Mouse (Mus musculus) C2C12 (cell line): ENCODE data around the gene Kiss1r. TPM values are rescaled to one million over a fixed set of nuclear protein-coding genes. Genes with fewer than 3 reads are reported as not detected.
"Not testable (repeated sequence)": the region's sequence is repeated elsewhere in the genome, so short reads cannot be mapped to it uniquely, and the experiment has no call there.

Experiments used
- H3K27me3 ChIP-seq: one replicate; pipeline ENCODE4 v1.6.1; 2011; ENCODE audit not compliant: control insufficient read depth, insufficient read depth, insufficient read length
- H3K36me3 ChIP-seq: one replicate; pipeline ENCODE4 v1.6.1; 2011; ENCODE audit not compliant: control insufficient read depth, insufficient read depth
- H3K4me3 ChIP-seq: one replicate; pipeline ENCODE4 v1.5.1; 2011; ENCODE audit warnings: mild to moderate bottlenecking, control low read depth; ENCODE audit not compliant: poor library complexity, insufficient read depth, severe bottlenecking
- H3K79me2 ChIP-seq: one replicate; pipeline ENCODE4 v1.6.1; 2011; ENCODE audit not compliant: control insufficient read depth, insufficient read depth
- H3K79me3 ChIP-seq: one replicate; pipeline ENCODE4 v1.6.1; 2011; ENCODE audit warnings: low read depth, control low read depth
- H3ac ChIP-seq: one replicate; pipeline ENCODE3; 2011; ENCODE audit warnings: low read depth; ENCODE audit not compliant: control insufficient read depth, insufficient read length
- CEBPB ChIP-seq: IDR thresholded peaks from one replicate; pipeline ENCODE4 v1.6.1; 2011; ENCODE audit warnings: low read depth, mild to moderate bottlenecking, control low read depth, moderate library complexity
- CTCF ChIP-seq: IDR thresholded peaks from one replicate; pipeline ENCODE4 v1.5.1; 2011; ENCODE audit not compliant: control insufficient read depth, insufficient read depth, insufficient read length
- FOSL1 ChIP-seq: IDR thresholded peaks from one replicate; pipeline ENCODE4 v1.8.0; 2011; ENCODE audit warnings: mild to moderate bottlenecking, low read length; ENCODE audit not compliant: poor library complexity, insufficient read depth, severe bottlenecking
- MAX ChIP-seq: IDR thresholded peaks from one replicate; pipeline ENCODE4 v1.6.1; 2011; ENCODE audit warnings: mild to moderate bottlenecking, control low read depth
- MYOD1 ChIP-seq: IDR thresholded peaks from one replicate; pipeline ENCODE4 v1.6.1; 2011; ENCODE audit warnings: low read depth; ENCODE audit not compliant: control insufficient read depth, insufficient read length
- MYOG ChIP-seq: IDR thresholded peaks from one replicate; pipeline ENCODE4 v1.6.1; 2011; ENCODE audit not compliant: control insufficient read depth, insufficient read length; ENCODE audit errors: extremely low read depth
- USF1 ChIP-seq: IDR thresholded peaks from one replicate; pipeline ENCODE4 v1.6.1; 2011; ENCODE audit warnings: low read depth, mild to moderate bottlenecking, control low read depth, moderate library complexity
- polyA plus RNA-seq: library from polyadenylated mRNA; unstranded; fragments of >200 nt; fragmentation: generic; extraction: Trizol; gene quantifications from one replicate; pipeline ENCODE4 v1.2.1, GENCODE M21; 2012; ENCODE audit warnings: missing spikeins

Gene Kiss1r
- polyA plus RNA-seq, 1 experiment = 0.13 TPM

GRCm38 (mm10) chr10:79890670-79891069 lies 26.1 kb upstream of the Kiss1r start, which contains the start of gene Cfd:
Gene Cfd (plus strand): TSS chr10:79890853.
- H3K4me3 ChIP-seq = no peak within 1 kb of the TSS
- H3ac ChIP-seq = peak within 1 kb of the TSS; percentile 24
- H3K27me3 ChIP-seq = peaks cover 22% of the 10 kb centered on the region
- H3K79me2 ChIP-seq = no peaks in the 10 kb centered on the region
- no peaks in the 10 kb centered on the region for H3K36me3 ChIP-seq
- TF ChIP-seq CEBPB (no peak), MYOG (no peak), CTCF (no peak), USF1 (no peak), FOSL1 (no peak), MYOD1 (no peak), MAX (no peak)
- H3K79me3 ChIP-seq = no peaks in the 10 kb centered on the region

GRCm38 (mm10) chr10:79892451-79893118 lies 24.2 kb upstream of the Kiss1r start:
- not testable (repeated sequence) for H3K4me3 ChIP-seq, H3ac ChIP-seq, H3K36me3 ChIP-seq, H3K79me2 ChIP-seq, H3K79me3 ChIP-seq
- TF ChIP-seq CTCF = peak; percentile 80
- H3K27me3 ChIP-seq = peaks cover 22% of the 10 kb centered on the region

GRCm38 (mm10) chr10:79896306-79896705 lies 20.5 kb upstream of the Kiss1r start:
- Histone ChIP-seq H3K36me3 (no peaks in the 10 kb centered on the region), H3K79me2 (no peaks in the 10 kb centered on the region), H3K27me3 (peaks cover 7% of the 10 kb centered on the region), H3ac (no peak overlapping the region), H3K79me3 (no peaks in the 10 kb centered on the region), H3K4me3 (no peak overlapping the region)
- TF ChIP-seq USF1 (no peak), MYOD1 (no peak), MAX (no peak), CTCF (no peak), FOSL1 (no peak), MYOG (no peak), CEBPB (no peak)

- TF ChIP-seq MYOD1 (peak; percentile 51), CTCF (no peak)
- Histone ChIP-seq H3K4me3 (no peak overlapping the region), H3K36me3 (no peaks in the 10 kb centered on the region), H3K27me3 (peaks cover 4% of the 10 kb centered on the region), H3K79me3 (no peaks in the 10 kb centered on the region), H3K79me2 (no peaks in the 10 kb centered on the region), H3ac (no peak overlapping the region)
Observed at GRCm38 (mm10) chr10:79896814-79897213, 20.0 kb upstream of the Kiss1r start.

- H3ac ChIP-seq = no peak overlapping the region
- no peak overlapping the region for H3K4me3 ChIP-seq
- H3K36me3 ChIP-seq = peaks cover 6% of the 10 kb centered on the region
- H3K79me3 ChIP-seq = no peaks in the 10 kb centered on the region
- no peaks in the 10 kb centered on the region for H3K79me2 ChIP-seq
- TF ChIP-seq MYOG (no peak), USF1 (no peak), CEBPB (no peak), MYOD1 (no peak), FOSL1 (no peak), CTCF (no peak), MAX (no peak)
- H3K27me3 ChIP-seq = no peaks in the 10 kb centered on the region
Observed at GRCm38 (mm10) chr10:79897316-79898245, 19.2 kb upstream of the Kiss1r start.

GRCm38 (mm10) chr10:79900951-79901410 lies 15.8 kb upstream of the Kiss1r start:
- TF ChIP-seq MYOD1 = peak; percentile 89
- TF ChIP-seq FOSL1 = peak; percentile 12
- no peak for TF ChIP-seq USF1
- no peak for TF ChIP-seq CTCF
- peaks cover 21% of the 10 kb centered on the region for H3K36me3 ChIP-seq
- H3K79me2 ChIP-seq = no peaks in the 10 kb centered on the region
- H3K79me3 ChIP-seq = no peaks in the 10 kb centered on the region
- no peak overlapping the region for H3K4me3 ChIP-seq
- no peak overlapping the region for H3ac ChIP-seq
- no peaks in the 10 kb centered on the region for H3K27me3 ChIP-seq
